Mouse (Mus musculus): ENCODE results near the gene Hspb8. TPM values are rescaled to one million over a fixed set of nuclear protein-coding genes. Genes with fewer than 3 reads are reported as not detected.

Gene Hspb8
- polyA plus RNA-seq, 1 experiment from 2014 or later = 22.2 TPM

- 27% methylated on average over 6 of the region's 6 CpGs for WGBS
- no peak for ATAC-seq (ENCODE audit: insufficient number of reproducible peaks, low FRiP score, low TSS enrichment, low read depth)
- H3K27me3 ChIP-seq = no peaks in the 10 kb centered on the region
- H3K9me3 ChIP-seq (replicated peaks) = no peaks in the 10 kb centered on the region
- H3K27ac ChIP-seq (replicated peaks) = peak overlapping the region; percentile 69; the same call in 1 of the 2 replicates
- no peak overlapping the region for H3K4me2 ChIP-seq (replicated peaks)
- no peak overlapping the region for H3K9ac ChIP-seq
- H3K36me3 ChIP-seq = no peaks in the 10 kb centered on the region
- no peak overlapping the region for H3K4me3 ChIP-seq (replicated peaks)
- peaks cover 21% of the 10 kb centered on the region for H3K4me1 ChIP-seq
Measured at GRCm38 (mm10) chr5:116407936-116408335, 14.7 kb downstream of the Hspb8 start.

GRCm38 (mm10) chr5:116407321-116407720, 15.3 kb downstream of the Hspb8 start:
- no peak overlapping the region for H3K4me2 ChIP-seq (replicated peaks)
- H3K27me3 ChIP-seq = no peaks in the 10 kb centered on the region
- H3K9ac ChIP-seq = no peak overlapping the region
- H3K36me3 ChIP-seq = no peaks in the 10 kb centered on the region
- H3K9me3 ChIP-seq (replicated peaks) = no peaks in the 10 kb centered on the region
- 9% methylated on average over 4 of the region's 4 CpGs for WGBS
- ATAC-seq (ENCODE audit: insufficient number of reproducible peaks, low FRiP score, low TSS enrichment, low read depth) = no peak
- no peak overlapping the region for H3K4me3 ChIP-seq (replicated peaks)
- peaks cover 21% of the 10 kb centered on the region for H3K4me1 ChIP-seq
- peak overlapping the region; percentile 69; the same call in 1 of the 2 replicates for H3K27ac ChIP-seq (replicated peaks)

- no peaks in the 10 kb centered on the region for H3K36me3 ChIP-seq
- no peaks in the 10 kb centered on the region for H3K27me3 ChIP-seq
- 74% methylated on average over 3 of the region's 3 CpGs for WGBS
- no peak overlapping the region for H3K4me2 ChIP-seq (replicated peaks)
- peaks cover 21% of the 10 kb centered on the region for H3K4me1 ChIP-seq
- no peak overlapping the region for H3K9ac ChIP-seq
- H3K9me3 ChIP-seq (replicated peaks) = no peaks in the 10 kb centered on the region
- H3K27ac ChIP-seq (replicated peaks) = no peak overlapping the region
- no peak for ATAC-seq (ENCODE audit: insufficient number of reproducible peaks, low FRiP score, low TSS enrichment, low read depth)
- H3K4me3 ChIP-seq (replicated peaks) = no peak overlapping the region
Measured at GRCm38 (mm10) chr5:116406507-116406906, 16.2 kb downstream of the Hspb8 start.

GRCm38 (mm10) chr5:116405934-116406333, 16.7 kb downstream of the Hspb8 start:
- no peaks in the 10 kb centered on the region for H3K36me3 ChIP-seq
- 90% methylated on average over 1 of the region's 1 CpGs for WGBS
- no peaks in the 10 kb centered on the region for H3K9me3 ChIP-seq (replicated peaks)
- peaks cover 21% of the 10 kb centered on the region for H3K4me1 ChIP-seq
- no peak overlapping the region for H3K27ac ChIP-seq (replicated peaks)
- no peak for ATAC-seq (ENCODE audit: insufficient number of reproducible peaks, low FRiP score, low TSS enrichment, low read depth)
- H3K4me2 ChIP-seq (replicated peaks) = no peak overlapping the region
- H3K9ac ChIP-seq = no peak overlapping the region
- no peaks in the 10 kb centered on the region for H3K27me3 ChIP-seq
- H3K4me3 ChIP-seq (replicated peaks) = no peak overlapping the region

- no peaks in the 10 kb centered on the region for H3K27me3 ChIP-seq
- H3K36me3 ChIP-seq = no peaks in the 10 kb centered on the region
- WGBS = 77% methylated on average over 2 of the region's 2 CpGs
- H3K9ac ChIP-seq = no peak overlapping the region
- ATAC-seq (ENCODE audit: insufficient number of reproducible peaks, low FRiP score, low TSS enrichment, low read depth) = no peak
- H3K9me3 ChIP-seq (replicated peaks) = no peaks in the 10 kb centered on the region
- no peak overlapping the region for H3K27ac ChIP-seq (replicated peaks)
- no peak overlapping the region for H3K4me3 ChIP-seq (replicated peaks)
- no peak overlapping the region for H3K4me2 ChIP-seq (replicated peaks)
- H3K4me1 ChIP-seq = peaks cover 10% of the 10 kb centered on the region
Measured at GRCm38 (mm10) chr5:116404063-116404462, 18.6 kb downstream of the Hspb8 start.

GRCm38 (mm10) chr5:116400801-116401200, 21.9 kb downstream of the Hspb8 start:
- ATAC-seq (ENCODE audit: insufficient number of reproducible peaks, low FRiP score, low TSS enrichment, low read depth) = no peak
- Histone ChIP-seq H3K27ac (replicated peaks) (no peak overlapping the region), H3K27me3 (no peaks in the 10 kb centered on the region), H3K36me3 (no peaks in the 10 kb centered on the region), H3K4me1 (no peaks in the 10 kb centered on the region), H3K4me3 (replicated peaks) (no peak overlapping the region), H3K4me2 (replicated peaks) (no peak overlapping the region), H3K9ac (no peak overlapping the region), H3K9me3 (replicated peaks) (no peaks in the 10 kb centered on the region)
- 77% methylated on average over 3 of the region's 3 CpGs for WGBS

GRCm38 (mm10) chr5:116400042-116400730, 22.5 kb downstream of the Hspb8 start:
- Histone ChIP-seq H3K4me3 (replicated peaks) (no peak overlapping the region), H3K9ac (no peak overlapping the region), H3K27ac (replicated peaks) (no peak overlapping the region), H3K27me3 (no peaks in the 10 kb centered on the region), H3K4me2 (replicated peaks) (no peak overlapping the region), H3K4me1 (no peaks in the 10 kb centered on the region), H3K9me3 (replicated peaks) (no peaks in the 10 kb centered on the region), H3K36me3 (no peaks in the 10 kb centered on the region)
- no peak for ATAC-seq (ENCODE audit: insufficient number of reproducible peaks, low FRiP score, low TSS enrichment, low read depth)
- WGBS = 75% methylated on average over 8 of the region's 8 CpGs

- 79% methylated on average over 5 of the region's 5 CpGs for WGBS
- Histone ChIP-seq H3K9me3 (replicated peaks) (no peaks in the 10 kb centered on the region), H3K9ac (no peak overlapping the region)
Measured at GRCm38 (mm10) chr5:116396104-116396503, 26.6 kb downstream of the Hspb8 start.

GRCm38 (mm10) chr5:116392603-116393002, 30.1 kb downstream of the Hspb8 start:
- H3K9me3 ChIP-seq (replicated peaks) = no peaks in the 10 kb centered on the region
- H3K36me3 ChIP-seq = no peaks in the 10 kb centered on the region
- no peak overlapping the region for H3K4me3 ChIP-seq (replicated peaks)
- no peaks in the 10 kb centered on the region for H3K27me3 ChIP-seq
- ATAC-seq (ENCODE audit: insufficient number of reproducible peaks, low FRiP score, low TSS enrichment, low read depth) = no peak
- no peak overlapping the region for H3K27ac ChIP-seq (replicated peaks)
- 77% methylated on average over 9 of the region's 9 CpGs for WGBS
- peaks cover 14% of the 10 kb centered on the region for H3K4me1 ChIP-seq
- H3K4me2 ChIP-seq (replicated peaks) = no peak overlapping the region
- H3K9ac ChIP-seq = no peak overlapping the region

More at GRCm38 (mm10) chr5:116396104-116396503, 26.6 kb downstream of the Hspb8 start:
- Histone ChIP-seq H3K36me3 (no peaks in the 10 kb centered on the region), H3K4me3 (replicated peaks) (no peak overlapping the region), H3K4me1 (no peaks in the 10 kb centered on the region), H3K4me2 (replicated peaks) (no peak overlapping the region), H3K27me3 (no peaks in the 10 kb centered on the region), H3K27ac (replicated peaks) (no peak overlapping the region)
- no peak for ATAC-seq (ENCODE audit: insufficient number of reproducible peaks, low FRiP score, low TSS enrichment, low read depth)

- no peaks in the 10 kb centered on the region for H3K9me3 ChIP-seq (replicated peaks)
- H3K36me3 ChIP-seq = no peaks in the 10 kb centered on the region
- no peak overlapping the region for H3K9ac ChIP-seq
- no peak overlapping the region for H3K4me3 ChIP-seq (replicated peaks)
- peaks cover 14% of the 10 kb centered on the region for H3K4me1 ChIP-seq
- WGBS = 24% methylated on average over 15 of the region's 15 CpGs
- H3K4me2 ChIP-seq (replicated peaks) = peak overlapping the region; percentile 2; the same call in 1 of the 2 replicates
- peak; percentile 72 for ATAC-seq (ENCODE audit: insufficient number of reproducible peaks, low FRiP score, low TSS enrichment, low read depth)
- H3K27me3 ChIP-seq = no peaks in the 10 kb centered on the region
- H3K27ac ChIP-seq (replicated peaks) = 0 out of 2 replicates have a peak overlapping the region, but pooled peaks have one; percentile 44
Measured at GRCm38 (mm10) chr5:116389856-116390542, 32.7 kb downstream of the Hspb8 start.

GRCm38 (mm10) chr5:116389321-116389720, 33.3 kb downstream of the Hspb8 start:
- Histone ChIP-seq H3K9ac (no peak overlapping the region), H3K36me3 (no peaks in the 10 kb centered on the region), H3K27me3 (no peaks in the 10 kb centered on the region), H3K4me2 (replicated peaks) (0 out of 2 replicates have a peak overlapping the region, but pooled peaks have one; percentile 2), H3K4me1 (peaks cover 14% of the 10 kb centered on the region), H3K27ac (replicated peaks) (0 out of 2 replicates have a peak overlapping the region, but pooled peaks have one; percentile 5), H3K9me3 (replicated peaks) (no peaks in the 10 kb centered on the region), H3K4me3 (replicated peaks) (no peak overlapping the region)
- WGBS = 61% methylated on average over 4 of the region's 4 CpGs
- ATAC-seq (ENCODE audit: insufficient number of reproducible peaks, low FRiP score, low TSS enrichment, low read depth) = no peak

Data from embryonic facial prominence, embryonic 15.5 days (tissue).